In the genomic region with DNA sequence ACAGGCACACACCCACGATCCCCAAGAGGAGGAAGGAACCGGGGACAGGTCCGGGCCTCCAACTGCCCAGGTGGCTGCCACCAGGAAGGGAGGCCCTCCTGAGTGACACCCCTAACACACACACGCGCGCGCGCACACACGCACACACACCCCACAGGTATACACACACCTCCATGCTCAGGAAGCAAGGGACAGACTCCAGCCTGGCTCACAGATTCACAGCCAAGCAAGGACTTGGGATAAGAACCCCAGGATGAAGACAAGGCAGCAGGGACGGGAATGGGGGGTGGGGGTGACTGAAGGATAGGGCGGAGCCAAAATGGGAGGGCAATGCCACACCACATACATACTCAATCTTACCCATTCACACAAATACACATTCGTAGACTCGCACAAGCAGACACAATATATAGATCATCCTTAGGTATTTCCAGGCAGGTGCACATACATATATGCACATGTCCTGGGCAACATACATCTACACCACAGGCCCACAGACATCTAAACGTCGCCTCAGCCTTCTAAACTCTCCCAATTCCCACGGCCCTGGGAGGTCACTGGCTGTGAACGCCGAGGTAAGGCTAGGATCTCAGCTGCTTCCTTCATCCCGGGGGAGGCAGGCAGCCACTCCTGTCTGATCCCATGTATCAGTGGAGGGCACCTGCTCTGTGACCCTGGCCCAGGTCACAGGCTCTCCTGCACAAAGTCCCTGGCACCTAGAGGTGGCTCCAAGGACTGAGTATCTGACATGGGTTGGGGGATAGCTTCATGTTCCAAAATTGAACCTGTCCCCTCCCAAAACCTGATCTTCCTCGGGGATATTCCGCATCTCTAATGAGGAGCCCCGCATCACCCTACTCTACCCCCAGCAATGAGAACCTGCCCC, we compare ENCODE assay signal across 9 mouse cellular contexts. TPM values are rescaled to one million over a fixed set of nuclear protein-coding genes. Genes with fewer than 3 reads are reported as not detected.
A peak's percentile ranks its signal among the peaks of the same experiment; 100 is the strongest.
DNase-seq lines count a peak whose midpoint lies in the region; ATAC-seq lines count a peak whose summit lies in the region.
"Had no signal": no experiment of that assay in that cellular context is flagged by ENCODE, and none has a peak within 500 bp of the region (broad histone marks: within the 10 kb centered on the region; RNA-seq: fewer than 3 reads in every experiment).

No protein-coding gene starts in this region.

- H3K9ac ChIP-seq in kidney, embryonic 15.5 days, result peak overlapping the region; percentile 53
- H3K9ac ChIP-seq in hindbrain, embryonic 14.5 days, result peak overlapping the region; percentile 90
- peak overlapping the region; percentile 84 for H3K9ac ChIP-seq in midbrain, embryonic 15.5 days

- no peaks in the 10 kb centered on the region for H3K9me3 ChIP-seq in kidney, embryonic 15.5 days (replicated peaks)
- no peaks in the 10 kb centered on the region for H3K9me3 ChIP-seq in hindbrain, embryonic 14.5 days (ENCODE audit: control insufficient read depth, low read length)
- no peaks in the 10 kb centered on the region for H3K9me3 ChIP-seq in midbrain, embryonic 15.5 days

- DNase-seq in kidney, adult 8-10 months, result no peak
- DNase-seq in cerebellum, postnatal 25 days, result peak; percentile 52 to 55
- DNase-seq in hindbrain, embryonic 14.5 days (ENCODE audit: low spot score), result no peak
- DNase-seq in retina, embryonic 14.5 days (ENCODE audit: low spot score), result no peak
- DNase-seq in spleen, postnatal 36 days (ENCODE audit: low spot score in 2 of 2), result no peak
- no peak for DNase-seq in kidney, postnatal 25 days

- H3K4me1 ChIP-seq in kidney, embryonic 15.5 days, result peaks cover 36% of the 10 kb centered on the region
- peaks cover 45% of the 10 kb centered on the region for H3K4me1 ChIP-seq in hindbrain, embryonic 14.5 days (replicated peaks; ENCODE audit: control insufficient read depth, insufficient read depth, low read length)
- peaks cover 52% of the 10 kb centered on the region for H3K4me1 ChIP-seq in midbrain, embryonic 15.5 days

- WGBS in kidney, embryonic 15.5 days, result 63% methylated on average over 22 of the region's 22 CpGs
- 55% methylated on average over 22 of the region's 22 CpGs for WGBS in hindbrain, embryonic 14.5 days
- 55% methylated on average over 22 of the region's 22 CpGs for WGBS in midbrain, embryonic 15.5 days

- peak; percentile 30 for ATAC-seq in kidney, embryonic 15.5 days (replicated peaks; ENCODE audit: low FRiP score)
- no peak for ATAC-seq in hindbrain, embryonic 14.5 days (ENCODE audit: low FRiP score)
- no peak; the same call in 1 of the 2 replicates for ATAC-seq in midbrain, embryonic 15.5 days (replicated peaks)

- no peaks in the 10 kb centered on the region for H3K36me3 ChIP-seq in kidney, embryonic 15.5 days
- no peaks in the 10 kb centered on the region for H3K36me3 ChIP-seq in hindbrain, embryonic 14.5 days (replicated peaks; ENCODE audit: control insufficient read depth, insufficient read depth)
- no peaks in the 10 kb centered on the region for H3K36me3 ChIP-seq in midbrain, embryonic 15.5 days (replicated peaks)

- peaks cover 45% of the 10 kb centered on the region for H3K27me3 ChIP-seq in kidney, embryonic 15.5 days
- no peaks in the 10 kb centered on the region for H3K27me3 ChIP-seq in hindbrain, embryonic 14.5 days (ENCODE audit: control insufficient read depth, insufficient read depth, low read length)
- no peaks in the 10 kb centered on the region for H3K27me3 ChIP-seq in midbrain, embryonic 15.5 days (replicated peaks)

- no peak overlapping the region for H3K27ac ChIP-seq in kidney, embryonic 15.5 days
- H3K27ac ChIP-seq in hindbrain, embryonic 14.5 days, result peak overlapping the region; percentile 53; the same call in 1 of the 2 replicates
- H3K27ac ChIP-seq in midbrain, embryonic 15.5 days, result peak overlapping the region; percentile 75; the same call in 1 of the 2 replicates

- H3K4me3 ChIP-seq in kidney, embryonic 15.5 days (replicated peaks), result peak overlapping the region; percentile 62
- peak overlapping the region; percentile 67 for H3K4me3 ChIP-seq in hindbrain, embryonic 14.5 days (replicated peaks; ENCODE audit: low read length)
- H3K4me3 ChIP-seq in midbrain, embryonic 15.5 days, result peak overlapping the region; percentile 66

- peak overlapping the region; percentile 94 for H3K4me2 ChIP-seq in kidney, embryonic 15.5 days
- peak overlapping the region; percentile 84 for H3K4me2 ChIP-seq in hindbrain, embryonic 14.5 days (replicated peaks)
- peak overlapping the region; percentile 74 for H3K4me2 ChIP-seq in midbrain, embryonic 15.5 days

RNA-seq across cellular contexts. Expression of a gene that starts 0.9 kb away (rescaled TPM):
- polyA plus RNA-seq in kidney, embryonic 15.5 days (2015; fragmentation: Nextera tagmentation; extraction: Ambion mirVana), result 6.3 and 6.4 TPM in 2 replicates
- polyA plus RNA-seq in hindbrain, embryonic 14.5 days (2014; fragmentation: Nextera tagmentation; extraction: Ambion mirVana), result 14.8 and 15.0 TPM in 2 replicates
- 23.9 and 27.4 TPM in 2 replicates for polyA plus RNA-seq in midbrain, embryonic 15.5 days (2015; fragmentation: Nextera tagmentation; extraction: Ambion mirVana)

RNA-seq across cellular contexts. Expression of a gene that starts 47.4 kb away (rescaled TPM):
- polyA plus RNA-seq in kidney, embryonic 15.5 days (2015; fragmentation: Nextera tagmentation; extraction: Ambion mirVana), result not detected in 2 replicates
- not detected in 2 replicates for polyA plus RNA-seq in hindbrain, embryonic 14.5 days (2014; fragmentation: Nextera tagmentation; extraction: Ambion mirVana)
- not detected in 2 replicates for polyA plus RNA-seq in midbrain, embryonic 15.5 days (2015; fragmentation: Nextera tagmentation; extraction: Ambion mirVana)
- polyA plus RNA-seq: liver, adult 2 months had no signal

Comparison
In these comparisons a context has a peak if more than half of its experiments do, and no peak if none do; other contexts are left out.
1. DNase-seq: peak in cerebellum, postnatal 25 days (2 of 2); none in kidney, adult 8-10 months (0 of 2), hindbrain, embryonic 14.5 days (single experiment), retina, embryonic 14.5 days (single experiment), spleen, postnatal 36 days (0 of 2) and kidney, postnatal 25 days (0 of 2).
2. Peak in every context shown above with its lines, with median percentiles within 50 percentile points of each other: H3K4me2 ChIP-seq, H3K4me3 ChIP-seq and H3K9ac ChIP-seq.